Mouse (Mus musculus): ENCODE data around the gene E2f2. TPM values are rescaled to one million over a fixed set of nuclear protein-coding genes. Genes with fewer than 3 reads are reported as not detected.

Gene E2f2
- total and polyA plus RNA-seq, 2 experiments from 2014 or later: 2.4 to 6.4 TPM

DNA sequence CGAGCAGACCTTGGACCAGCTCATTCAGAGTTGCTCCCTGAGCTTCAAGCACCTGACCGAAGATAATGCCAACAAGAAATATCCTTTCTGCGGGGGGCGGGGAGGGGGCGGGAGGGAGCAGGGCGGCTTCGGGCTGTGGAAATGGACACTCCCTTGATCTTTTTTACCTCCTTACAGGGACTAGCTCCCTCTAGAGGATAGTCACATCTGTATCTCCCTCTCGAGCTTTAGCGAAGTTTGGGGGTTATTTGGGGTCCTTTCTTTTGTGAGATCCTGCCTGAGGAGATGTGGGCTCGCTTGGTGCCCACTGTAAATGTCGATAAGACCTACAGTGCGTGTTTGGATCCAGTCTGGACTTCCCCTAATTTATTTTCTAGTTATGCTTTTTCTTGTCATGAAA lies 9.2 kb downstream of the E2f2 start:
- Histone ChIP-seq H3K9me3 (replicated peaks; ENCODE audit: control insufficient read depth, low read length) (no peaks in the 10 kb centered on the region), H3K27me3 (ENCODE audit: control insufficient read depth, insufficient read depth, low read length) (no peaks in the 10 kb centered on the region), H3K4me3 (ENCODE audit: low read depth, low read length) (no peak overlapping the region), H3K4me1 (ENCODE audit: control insufficient read depth, insufficient read depth) (peaks cover 16% of the 10 kb centered on the region; the same call in 1 of the 2 replicates), H3K9ac (replicated peaks; ENCODE audit: low read depth, low read length) (no peak overlapping the region), H3K27ac (ENCODE audit: low read depth) (no peak overlapping the region), H3K4me2 (ENCODE audit: low read depth, low read length) (peak overlapping the region; percentile 52), H3K36me3 (replicated peaks; ENCODE audit: control insufficient read depth, insufficient read depth, low read length) (no peaks in the 10 kb centered on the region)
- peak; percentile 26 for TF ChIP-seq CTCF (IDR thresholded peaks at IDR 0.05; ENCODE audit: low read depth)
- TF ChIP-seq EP300 (IDR thresholded peaks at IDR 0.05; ENCODE audit: low read depth): no peak
- 31% methylated on average over 12 of the region's 12 CpGs for WGBS
- no peak for ATAC-seq (ENCODE audit: insufficient read depth, low read depth)
- DNase-seq (ENCODE audit: low spot score): no peak

DNA sequence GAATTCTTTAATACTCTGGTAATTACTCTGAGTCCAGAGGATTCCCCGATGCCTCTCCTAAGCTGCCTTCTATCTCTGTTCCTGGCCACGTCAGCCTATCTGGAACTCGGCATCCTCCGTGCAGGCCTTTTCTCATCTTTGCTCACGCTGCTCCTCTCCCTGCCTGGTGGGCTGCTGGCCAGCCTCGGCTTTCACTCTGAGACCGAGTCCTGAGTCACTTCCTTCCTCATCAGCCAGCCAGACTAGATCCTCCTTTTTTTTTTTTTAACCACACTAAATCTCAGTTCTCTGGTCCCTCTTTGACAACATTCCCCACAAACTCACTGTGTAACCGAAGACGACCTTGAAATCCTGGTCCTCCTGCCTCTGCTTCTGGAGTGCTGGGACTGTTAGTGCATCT lies 13.2 kb downstream of the E2f2 start:
- Histone ChIP-seq H3K36me3 (replicated peaks; ENCODE audit: control insufficient read depth, insufficient read depth, low read length) (no peaks in the 10 kb centered on the region), H3K4me3 (ENCODE audit: low read depth, low read length) (no peak overlapping the region), H3K4me2 (ENCODE audit: low read depth, low read length) (no peak overlapping the region), H3K9me3 (replicated peaks; ENCODE audit: control insufficient read depth, low read length) (no peaks in the 10 kb centered on the region), H3K27me3 (ENCODE audit: control insufficient read depth, insufficient read depth, low read length) (no peaks in the 10 kb centered on the region), H3K4me1 (ENCODE audit: control insufficient read depth, insufficient read depth) (no peaks in the 10 kb centered on the region), H3K27ac (ENCODE audit: low read depth) (peak overlapping the region; percentile 4; the same call in 1 of the 2 replicates), H3K9ac (replicated peaks; ENCODE audit: low read depth, low read length) (no peak overlapping the region)
- 47% methylated on average over 9 of the region's 9 CpGs for WGBS
- ATAC-seq (ENCODE audit: insufficient read depth, low read depth) (peak; percentile 37; the same call in 1 of the 2 replicates), DNase-seq (ENCODE audit: low spot score) (peak; percentile 55)
- TF ChIP-seq EP300 (IDR thresholded peaks at IDR 0.05; ENCODE audit: low read depth) (no peak), CTCF (IDR thresholded peaks at IDR 0.05; ENCODE audit: low read depth) (no peak)

DNA sequence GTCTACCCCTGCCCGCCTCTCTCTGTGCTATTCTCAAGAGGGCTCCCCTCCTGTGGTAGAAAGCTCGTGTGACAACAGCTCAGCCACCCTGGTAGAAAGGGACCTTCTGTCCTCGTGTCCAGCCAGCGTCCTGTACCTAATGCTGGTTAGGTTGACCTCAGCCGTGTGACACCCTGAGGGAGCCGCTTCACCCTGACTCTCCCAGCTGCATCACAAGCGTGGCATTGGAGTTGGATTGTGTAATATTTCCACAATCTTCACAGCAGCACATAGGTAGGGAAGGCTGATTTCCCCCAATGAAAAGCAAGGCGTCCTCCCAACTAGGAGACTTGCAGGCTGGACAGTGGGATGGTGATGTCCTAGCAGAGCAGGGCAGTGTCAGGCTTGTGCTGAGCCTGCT lies 14.1 kb downstream of the E2f2 start:
- ATAC-seq (ENCODE audit: insufficient read depth, low read depth) (no peak), DNase-seq (ENCODE audit: low spot score) (no peak)
- Histone ChIP-seq H3K9me3 (replicated peaks; ENCODE audit: control insufficient read depth, low read length) (no peaks in the 10 kb centered on the region), H3K4me2 (ENCODE audit: low read depth, low read length) (no peak overlapping the region), H3K36me3 (replicated peaks; ENCODE audit: control insufficient read depth, insufficient read depth, low read length) (0 out of 2 replicates have a peak, but pooled peaks cover under 1% of the 10 kb centered on the region), H3K27me3 (ENCODE audit: control insufficient read depth, insufficient read depth, low read length) (no peaks in the 10 kb centered on the region), H3K4me3 (ENCODE audit: low read depth, low read length) (no peak overlapping the region), H3K27ac (ENCODE audit: low read depth) (no peak overlapping the region), H3K4me1 (ENCODE audit: control insufficient read depth, insufficient read depth) (no peaks in the 10 kb centered on the region), H3K9ac (replicated peaks; ENCODE audit: low read depth, low read length) (no peak overlapping the region)
- no peak for TF ChIP-seq CTCF (IDR thresholded peaks at IDR 0.05; ENCODE audit: low read depth)
- no peak for TF ChIP-seq EP300 (IDR thresholded peaks at IDR 0.05; ENCODE audit: low read depth)
- WGBS: 78% methylated on average over 8 of the region's 8 CpGs

DNA sequence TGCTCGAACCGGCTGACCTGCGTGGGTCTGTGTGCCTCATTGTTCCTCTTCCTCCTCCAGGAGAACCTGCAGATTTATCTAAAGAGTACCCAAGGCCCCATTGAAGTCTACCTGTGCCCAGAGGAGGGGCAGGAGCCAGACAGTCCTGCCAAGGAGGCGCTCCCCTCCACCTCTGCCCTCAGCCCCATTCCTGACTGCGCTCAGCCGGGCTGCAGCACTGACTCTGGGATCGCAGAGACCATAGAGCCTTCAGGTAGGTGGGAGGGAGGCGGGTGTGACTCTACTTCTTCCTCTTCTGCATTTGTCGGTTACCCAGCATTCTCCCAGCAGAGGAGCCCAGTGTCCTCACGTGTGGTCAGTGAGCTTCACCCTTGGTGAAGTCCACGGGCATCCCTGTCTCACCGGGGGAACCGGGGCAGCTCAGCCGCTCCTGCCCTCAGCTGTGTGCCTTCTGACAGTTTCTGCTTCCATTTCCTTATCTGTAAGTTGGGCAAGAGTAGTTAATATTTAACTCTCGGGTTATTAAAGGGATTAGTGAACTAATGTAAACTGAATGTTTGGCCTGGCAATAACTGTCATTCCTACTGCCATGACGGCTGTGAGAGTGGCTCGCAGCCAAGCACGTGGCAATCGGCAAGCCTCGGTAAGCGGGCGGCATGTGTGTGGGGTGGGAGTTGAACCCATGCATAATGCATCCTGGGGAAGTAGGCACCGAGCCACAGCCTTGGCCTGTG lies 14.7 kb downstream of the E2f2 start:
- 83% methylated on average over 23 of the region's 23 CpGs for WGBS
- ATAC-seq (ENCODE audit: insufficient read depth, low read depth): no peak
- no peak overlapping the region for H3K27ac ChIP-seq (ENCODE audit: low read depth)

DNA sequence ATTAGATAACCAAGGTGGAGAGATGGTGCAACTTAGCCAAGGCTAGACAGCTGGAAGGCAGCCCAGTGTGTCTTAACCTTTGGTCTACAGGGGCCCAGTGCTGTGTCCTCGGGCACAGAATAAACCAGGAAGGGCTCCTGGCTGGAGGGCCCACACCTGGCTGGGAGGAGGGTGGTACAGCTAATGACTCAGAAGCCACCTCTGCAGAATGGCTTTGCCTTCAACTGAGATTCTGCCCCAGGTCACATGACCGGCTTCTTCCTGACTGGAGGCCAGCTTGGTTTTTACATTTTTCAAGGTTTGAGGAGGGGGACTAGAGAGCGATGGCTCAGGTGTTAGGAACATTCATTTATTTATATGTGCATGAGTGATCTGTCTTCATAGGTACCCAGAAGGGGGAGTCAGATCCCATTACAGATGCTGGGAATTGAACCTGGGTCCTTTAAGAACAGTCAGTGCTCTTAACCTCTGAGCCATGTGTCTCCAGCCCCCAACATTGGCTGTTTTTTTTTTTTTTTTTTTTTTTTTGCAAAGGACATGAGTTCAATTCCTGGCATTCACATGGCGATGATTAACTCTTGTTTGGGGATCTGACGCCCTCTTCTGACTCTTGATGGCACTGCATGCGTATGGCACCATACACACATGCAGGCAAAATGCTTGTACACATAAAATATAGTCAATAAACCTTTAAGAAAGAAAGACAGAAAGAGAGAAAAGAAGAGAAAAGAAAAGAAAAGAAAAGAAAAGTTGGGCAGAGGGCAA lies 17.0 kb downstream of the E2f2 start:
- TF ChIP-seq EP300 (IDR thresholded peaks at IDR 0.05; ENCODE audit: low read depth): no peak
- TF ChIP-seq CTCF (IDR thresholded peaks at IDR 0.05; ENCODE audit: low read depth): peak; percentile 18; the same call in 1 of the 2 replicates
- Histone ChIP-seq H3K4me2 (ENCODE audit: low read depth, low read length) (no peak overlapping the region), H3K27me3 (ENCODE audit: control insufficient read depth, insufficient read depth, low read length) (no peaks in the 10 kb centered on the region), H3K4me3 (ENCODE audit: low read depth, low read length) (no peak overlapping the region), H3K36me3 (replicated peaks; ENCODE audit: control insufficient read depth, insufficient read depth, low read length) (peaks cover 19% of the 10 kb centered on the region), H3K9me3 (replicated peaks; ENCODE audit: control insufficient read depth, low read length) (no peaks in the 10 kb centered on the region), H3K4me1 (ENCODE audit: control insufficient read depth, insufficient read depth) (no peaks in the 10 kb centered on the region), H3K27ac (ENCODE audit: low read depth) (no peak overlapping the region), H3K9ac (replicated peaks; ENCODE audit: low read depth, low read length) (no peak overlapping the region)
- ATAC-seq (ENCODE audit: insufficient read depth, low read depth): no peak
- WGBS: 84% methylated on average over 6 of the region's 6 CpGs
- no peak for DNase-seq (ENCODE audit: low spot score)

More for the DNA sequence above, 14.7 kb downstream of the E2f2 start:
- Histone ChIP-seq H3K36me3 (replicated peaks; ENCODE audit: control insufficient read depth, insufficient read depth, low read length) (0 out of 2 replicates have a peak, but pooled peaks cover 6% of the 10 kb centered on the region), H3K4me2 (ENCODE audit: low read depth, low read length) (no peak overlapping the region), H3K9me3 (replicated peaks; ENCODE audit: control insufficient read depth, low read length) (no peaks in the 10 kb centered on the region), H3K9ac (replicated peaks; ENCODE audit: low read depth, low read length) (no peak overlapping the region), H3K27me3 (ENCODE audit: control insufficient read depth, insufficient read depth, low read length) (no peaks in the 10 kb centered on the region), H3K4me1 (ENCODE audit: control insufficient read depth, insufficient read depth) (no peaks in the 10 kb centered on the region), H3K4me3 (ENCODE audit: low read depth, low read length) (no peak overlapping the region)
- no peak for TF ChIP-seq EP300 (IDR thresholded peaks at IDR 0.05; ENCODE audit: low read depth)
- TF ChIP-seq CTCF (IDR thresholded peaks at IDR 0.05; ENCODE audit: low read depth): no peak
- no peak for DNase-seq (ENCODE audit: low spot score)
